Mouse (Mus musculus): ENCODE data around the gene Mtx1.
A peak's percentile ranks its signal among the peaks of the same experiment; 100 is the strongest.

DNA sequence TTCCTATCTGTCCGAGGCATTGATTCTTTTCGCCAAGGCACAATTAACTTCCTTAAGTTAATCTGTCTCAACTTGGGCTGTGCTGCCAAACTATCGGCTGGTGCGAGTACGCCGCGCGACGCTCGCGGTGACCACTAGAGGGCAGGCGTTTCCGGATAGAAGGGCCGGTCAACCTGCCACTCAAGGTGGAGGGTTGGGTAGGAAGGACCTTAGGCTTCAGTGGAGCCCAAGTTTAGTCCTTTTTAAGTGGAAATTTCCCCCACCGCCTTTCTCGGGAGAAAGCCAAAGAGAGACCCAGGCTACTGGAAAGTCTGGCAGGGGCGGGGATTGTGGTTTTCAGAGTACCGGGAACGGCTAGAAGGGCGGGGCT, 1.3 kb upstream of the Mtx1 start:
- TF ChIP-seq POLR2A (IDR thresholded peaks at IDR 0.05; ENCODE audit: borderline replicate concordance, insufficient read depth, low read length) (no peak), CTCF (IDR thresholded peaks at IDR 0.05; ENCODE audit: borderline replicate concordance, insufficient read depth, low read depth, low read length) (peak; percentile 86)

Data from cerebellum, adult 2 months (tissue).